Comparison of ENCODE assay signal across 8 mouse cellular contexts in the genomic region with DNA sequence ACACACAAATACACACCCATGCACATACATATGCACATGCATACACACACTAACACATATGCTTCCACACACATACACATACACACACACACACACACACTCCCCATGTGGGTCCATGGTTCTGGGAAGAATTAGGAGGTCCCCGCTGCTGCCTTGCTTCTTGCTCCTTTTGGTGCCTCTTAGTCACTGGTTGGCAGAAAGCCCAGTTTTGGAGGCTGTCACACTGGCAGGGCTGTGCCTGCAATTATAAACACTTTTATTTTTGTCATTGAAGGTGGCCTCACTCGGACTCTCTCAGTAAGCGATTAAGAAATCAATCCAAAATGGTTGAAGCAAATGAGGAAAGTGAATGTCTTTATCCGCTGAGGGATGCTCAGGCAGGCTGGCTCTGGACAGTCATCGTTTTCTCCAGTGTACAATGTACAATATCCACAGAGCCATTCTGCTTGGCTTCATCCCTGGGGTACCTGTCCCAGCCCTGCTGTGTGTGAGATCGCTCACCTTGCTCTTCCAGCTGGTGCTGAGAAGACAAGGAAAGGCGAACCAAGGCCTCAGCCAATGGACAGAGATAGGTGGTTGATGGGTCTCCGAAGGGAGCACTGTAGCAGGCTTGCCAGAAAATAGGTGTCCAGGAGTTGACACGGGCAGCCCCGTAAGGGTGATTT.
DNase-seq lines count a peak whose midpoint lies in the region; ATAC-seq and TF ChIP-seq lines count a peak whose summit lies in the region.

No protein-coding gene starts in this region.

- no peak for TF ChIP-seq POLR2A in lung, adult 2 months (IDR thresholded peaks at IDR 0.05; ENCODE audit: borderline replicate concordance, extremely low read depth, low read depth, low read length)
- TF ChIP-seq POLR2A in brain, embryonic 14.5 days (IDR thresholded peaks at IDR 0.05; ENCODE audit: borderline replicate concordance, extremely low read depth, insufficient read depth, insufficient read length, poor library complexity, severe bottlenecking) = no peak

- 0 out of 2 replicates have a peak, but pooled peaks have one; percentile 42 for ATAC-seq in heart, embryonic 13.5 days (ENCODE audit: extremely low read depth, insufficient number of reproducible peaks, low FRiP score, low TSS enrichment)
- no peak for ATAC-seq in kidney, embryonic 15.5 days (replicated peaks; ENCODE audit: low FRiP score)

- no peak for TF ChIP-seq CTCF in lung, adult 2 months (IDR thresholded peaks at IDR 0.05; ENCODE audit: insufficient read depth, low read length)
- no peak for TF ChIP-seq CTCF in brain, embryonic 14.5 days (IDR thresholded peaks at IDR 0.05; ENCODE audit: borderline replicate concordance, extremely low read depth, insufficient read depth, insufficient read length)

- H3K4me1 ChIP-seq in lung, adult 2 months (ENCODE audit: control insufficient read depth, insufficient read depth, low read length) = no peaks in the 10 kb centered on the region
- peaks cover 14% of the 10 kb centered on the region for H3K4me1 ChIP-seq in heart, embryonic 13.5 days
- H3K4me1 ChIP-seq in kidney, embryonic 15.5 days = no peaks in the 10 kb centered on the region

- no peak overlapping the region for H3K4me3 ChIP-seq in lung, adult 2 months (replicated peaks; ENCODE audit: extremely low read depth, low read depth, low read length)
- no peak overlapping the region for H3K4me3 ChIP-seq in heart, embryonic 13.5 days
- no peak overlapping the region for H3K4me3 ChIP-seq in kidney, embryonic 15.5 days (replicated peaks)

- H3K27ac ChIP-seq in heart, embryonic 13.5 days (replicated peaks) = peak overlapping the region; percentile 58; the same call in 1 of the 2 replicates
- no peak overlapping the region for H3K27ac ChIP-seq in kidney, embryonic 15.5 days

- 0 out of 2 replicates have a peak, but pooled peaks cover 2% of the 10 kb centered on the region for H3K9me3 ChIP-seq in heart, embryonic 13.5 days
- H3K9me3 ChIP-seq in kidney, embryonic 15.5 days (replicated peaks) = no peaks in the 10 kb centered on the region

- no peaks in the 10 kb centered on the region for H3K27me3 ChIP-seq in heart, embryonic 13.5 days (replicated peaks)
- no peaks in the 10 kb centered on the region for H3K27me3 ChIP-seq in kidney, embryonic 15.5 days

- no peak overlapping the region for H3K9ac ChIP-seq in heart, embryonic 13.5 days
- H3K9ac ChIP-seq in kidney, embryonic 15.5 days = no peak overlapping the region

- intact Hi-C loops in left cerebral cortex, postnatal 14 days (cut with DNase I) = no loop called here

- H3K36me3 ChIP-seq in heart, embryonic 13.5 days = no peaks in the 10 kb centered on the region
- H3K36me3 ChIP-seq in kidney, embryonic 15.5 days = no peaks in the 10 kb centered on the region

- DNase-seq in lung, adult 18-20 months = peak; percentile 4 to 6
- no peak for DNase-seq in lung, adult 2 months
- DNase-seq in brain, embryonic 14.5 days (ENCODE audit: low read depth) = peak; percentile 81
- DNase-seq in left cerebral cortex, postnatal 14 days (ENCODE audit: low spot score in 2 of 2) = peak; percentile 76 to 78
- DNase-seq in spleen, postnatal 36 days (ENCODE audit: low spot score in 2 of 2) = no peak
- no peak for DNase-seq in spleen, postnatal 14 days (ENCODE audit: low spot score in 2 of 2)

- 61% methylated on average over 10 of the region's 10 CpGs for WGBS in lung, adult 2 months
- 61% methylated on average over 10 of the region's 10 CpGs for WGBS in heart, embryonic 13.5 days
- WGBS in kidney, embryonic 15.5 days = 82% methylated on average over 10 of the region's 10 CpGs

- peak overlapping the region; percentile 34; the same call in 1 of the 2 replicates for H3K4me2 ChIP-seq in heart, embryonic 13.5 days
- no peak overlapping the region for H3K4me2 ChIP-seq in kidney, embryonic 15.5 days

Comparison
In these comparisons a context has a peak if more than half of its experiments do, and no peak if none do; other contexts are left out.
1. DNase-seq: peak in lung, adult 18-20 months (2 of 2), brain, embryonic 14.5 days (single experiment) and left cerebral cortex, postnatal 14 days (2 of 2); none in lung, adult 2 months (single experiment), spleen, postnatal 36 days (0 of 2) and spleen, postnatal 14 days (0 of 2).